Comparison of ENCODE assay signal across 20 mouse cellular contexts in the genomic region with DNA sequence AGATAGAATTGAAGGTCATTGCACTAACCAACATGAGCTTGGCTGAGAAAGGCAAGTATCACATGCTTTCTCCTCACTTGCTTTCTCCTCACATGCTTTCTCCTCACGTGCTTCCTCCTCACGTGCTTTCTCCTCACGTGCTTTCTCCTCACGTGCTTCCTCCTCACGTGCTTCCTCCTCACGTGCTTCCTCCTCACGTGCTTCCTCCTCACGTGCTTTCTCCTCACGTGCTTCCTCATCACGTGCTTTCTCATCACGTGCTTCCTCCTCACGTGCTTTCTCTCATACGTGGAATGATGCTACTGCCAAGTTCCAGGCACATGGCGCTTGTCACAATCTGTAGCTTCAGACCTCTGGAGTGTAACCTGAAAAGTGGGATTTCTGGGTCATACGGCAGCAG.
DNase-seq lines count a peak whose midpoint lies in the region; TF ChIP-seq lines count a peak whose summit lies in the region.
"Had no signal": no experiment of that assay in that cellular context is flagged by ENCODE, and none has a peak within 500 bp of the region (broad histone marks: within the 10 kb centered on the region; RNA-seq: fewer than 3 reads in every experiment).

No protein-coding gene starts in this region.

- H3K9ac ChIP-seq in ES-E14 (ENCODE audit: insufficient read depth, low read depth, low read length, poor library complexity, severe bottlenecking), result no peak overlapping the region
- H3K9ac ChIP-seq: embryonic facial prominence, embryonic 12.5 days; forebrain, embryonic 13.5 days; forebrain, embryonic 15.5 days; forebrain, postnatal 0 days had no signal

- no peaks in the 10 kb centered on the region for H3K4me1 ChIP-seq in ES-E14 (ENCODE audit: control insufficient read depth in 2 of 2, insufficient read depth in 2 of 2, low read length in 2 of 2, poor library complexity in 1 of 2)
- H3K4me1 ChIP-seq: embryonic facial prominence, embryonic 12.5 days had no signal

- TF ChIP-seq CTCF in C2C12 (IDR thresholded peaks at IDR 0.05; ENCODE audit: control insufficient read depth, insufficient read depth, insufficient read length), result no peak

- H3K4me3 ChIP-seq in C2C12 (ENCODE audit: insufficient read depth, poor library complexity, severe bottlenecking) (no peak overlapping the region), ES-E14 (ENCODE audit: insufficient read depth in 1 of 2, low read depth in 1 of 2, low read length in 2 of 2, poor library complexity in 1 of 2, severe bottlenecking in 1 of 2) (no peak overlapping the region), macrophage (ENCODE audit: inconsistent target) (no peak overlapping the region)
- H3K4me3 ChIP-seq: embryonic facial prominence, embryonic 12.5 days; forebrain, embryonic 13.5 days; forebrain, embryonic 15.5 days had no signal

- no peak overlapping the region for H3ac ChIP-seq in C2C12 (ENCODE audit: control insufficient read depth, insufficient read length, low read depth)

- H3K79me3 ChIP-seq in C2C12 (ENCODE audit: low read depth), result no peaks in the 10 kb centered on the region

- peak; percentile 27 for DNase-seq in heart, adult 11 months
- DNase-seq in heart, postnatal 25 days (ENCODE audit: low spot score), result no peak
- no peak for DNase-seq in ES-E14 (ENCODE audit: low read depth, low spot score)
- no peak for DNase-seq in c-Kit-positive CD71-positive TER-119-positive erythroid progenitor cells, embryonic 14.5 days (ENCODE audit: low spot score)
- DNase-seq in embryo, embryonic 10.5 days (ENCODE audit: low spot score), result no peak
- no peak for DNase-seq in adrenal gland, adult 8-10 months
- DNase-seq: adrenal gland, adult 2 months; adrenal gland, postnatal 14 days; adrenal gland, postnatal 36 days; cerebellum, adult 11-12 months; cerebellum, adult 2 months; cerebellum, adult 9-10 months; cerebellum, postnatal 25 days; embryo, embryonic 11 days; forebrain, postnatal 0 days had no signal

- intact Hi-C loops in heart, postnatal 25 days (cut with DNase I), result no loop called here

- H3K27me3 ChIP-seq in C2C12 (ENCODE audit: control insufficient read depth, insufficient read depth, insufficient read length), result no peaks in the 10 kb centered on the region
- H3K27me3 ChIP-seq: embryonic facial prominence, embryonic 12.5 days; forebrain, embryonic 13.5 days; forebrain, embryonic 15.5 days had no signal

- in situ Hi-C loops in ES-E14 (cut with MboI; ENCODE audit: low sequenced_read_pairs in 2 of 2, unreplicated experiment in 2 of 2), result no loop called here

- peaks cover 7% of the 10 kb centered on the region; the same call in 1 of the 2 replicates for H3K9me3 ChIP-seq in ES-E14 (ENCODE audit: control insufficient read depth, insufficient read depth, low read depth, low read length)
- H3K9me3 ChIP-seq: embryonic facial prominence, embryonic 12.5 days; forebrain, embryonic 13.5 days; forebrain, embryonic 15.5 days had no signal

- 0 out of 2 replicates have a peak overlapping the region, but pooled peaks have one; percentile 31 for H3K27ac ChIP-seq in ES-E14 (ENCODE audit: insufficient read depth, low read depth, low read length, poor library complexity, severe bottlenecking)
- H3K27ac ChIP-seq in macrophage, result peak overlapping the region; percentile 27; the same call in 1 of the 2 replicates
- H3K27ac ChIP-seq: embryonic facial prominence, embryonic 12.5 days; forebrain, embryonic 13.5 days; forebrain, embryonic 15.5 days had no signal

- H3K36me3 ChIP-seq in C2C12 (ENCODE audit: control insufficient read depth, insufficient read depth) (no peaks in the 10 kb centered on the region), ES-E14 (ENCODE audit: control insufficient read depth, insufficient read depth, low read length, poor library complexity, severe bottlenecking) (peaks cover 2% of the 10 kb centered on the region; the same call in 1 of the 2 replicates), macrophage (ENCODE audit: inconsistent target) (no peaks in the 10 kb centered on the region)
- H3K36me3 ChIP-seq: embryonic facial prominence, embryonic 12.5 days; forebrain, embryonic 15.5 days had no signal

- WGBS in macrophage (ENCODE audit: missing documents), result 55% methylated on average over 15 of the region's 15 CpGs

- no peaks in the 10 kb centered on the region for H3K79me2 ChIP-seq in C2C12 (ENCODE audit: control insufficient read depth, insufficient read depth)
- H3K79me2 ChIP-seq in macrophage (ENCODE audit: inconsistent target), result no peaks in the 10 kb centered on the region

TF ChIP-seq in C2C12, 6 proteins besides CTCF, POLR2A, EP300 and RAD21:
- no peak for TF ChIP-seq MAX (IDR thresholded peaks at IDR 0.05)
- TF ChIP-seq CEBPB (IDR thresholded peaks at IDR 0.05; ENCODE audit: low read depth), result no peak
- peak; percentile 27 for TF ChIP-seq USF1 (IDR thresholded peaks at IDR 0.05; ENCODE audit: low read depth)

TF ChIP-seq in ES-E14, 5 proteins besides CTCF, POLR2A, EP300 and RAD21:
- TF ChIP-seq MAFK (IDR thresholded peaks at IDR 0.05; ENCODE audit: insufficient read depth, low read depth, low read length) (no peak), HCFC1 (IDR thresholded peaks at IDR 0.05; ENCODE audit: borderline replicate concordance, insufficient read depth, low read length) (no peak), CHD2 (IDR thresholded peaks at IDR 0.05; ENCODE audit: low read depth, low read length) (no peak), ZNF384 (IDR thresholded peaks at IDR 0.05; ENCODE audit: low read depth, low read length) (no peak), ZC3H11A (IDR thresholded peaks at IDR 0.05; ENCODE audit: borderline replicate concordance, low read depth, low read length) (no peak)
